Mouse (Mus musculus) spleen, postnatal 4 days (tissue): Measurements from ENCODE around the gene Inpp4b.
"Not testable (repeated sequence)": the region's sequence is repeated elsewhere in the genome, so short reads cannot be mapped to it uniquely, and the experiment has no call there.

ENCODE experiments used
- DNase-seq, 2 experiments: peaks; one replicate each; pipeline ENCODE4 v3.0.0; 2022; ENCODE audit warnings: low spot score in 2 of 2

Inpp4b gene

GRCm38 (mm10) chr8:81985128-81985665 lies 642.8 kb downstream of the Inpp4b start:
- no peak for DNase-seq

GRCm38 (mm10) chr8:81992966-81993365 lies 650.6 kb downstream of the Inpp4b start:
- DNase-seq, result no peak

- no peak for DNase-seq
Observed at GRCm38 (mm10) chr8:81996239-81996638, 653.9 kb downstream of the Inpp4b start.

- DNase-seq, result no peak
Observed at GRCm38 (mm10) chr8:81996823-81997222, 654.5 kb downstream of the Inpp4b start.

- no peak for DNase-seq
Observed at GRCm38 (mm10) chr8:82004158-82004557, 661.8 kb downstream of the Inpp4b start.

GRCm38 (mm10) chr8:82005466-82005865 lies 663.1 kb downstream of the Inpp4b start:
- DNase-seq, result no peak

- no peak for DNase-seq
Observed at GRCm38 (mm10) chr8:82017792-82018191, 675.4 kb downstream of the Inpp4b start.

- no peak for DNase-seq
Observed at GRCm38 (mm10) chr8:82027401-82027800, 685.0 kb downstream of the Inpp4b start.

- no peak for DNase-seq
Observed at GRCm38 (mm10) chr8:82028896-82029295, 686.5 kb downstream of the Inpp4b start.

- DNase-seq, result not testable (repeated sequence)
Observed at GRCm38 (mm10) chr8:82032035-82032434, 689.7 kb downstream of the Inpp4b start.

GRCm38 (mm10) chr8:82054030-82054429 lies 711.7 kb downstream of the Inpp4b start:
- DNase-seq, result no peak

- DNase-seq, result no peak
Observed at GRCm38 (mm10) chr8:82067619-82068018, 725.3 kb downstream of the Inpp4b start.

GRCm38 (mm10) chr8:82079267-82079666 lies 736.9 kb downstream of the Inpp4b start:
- DNase-seq, result no peak

GRCm38 (mm10) chr8:82086631-82087030 lies 744.3 kb downstream of the Inpp4b start:
- DNase-seq, result not testable (repeated sequence)

- DNase-seq, result no peak
Observed at GRCm38 (mm10) chr8:82090901-82091300, 748.5 kb downstream of the Inpp4b start.

- DNase-seq, result no peak
Observed at GRCm38 (mm10) chr8:82093274-82093673, 750.9 kb downstream of the Inpp4b start.

- DNase-seq, result no peak
Observed at GRCm38 (mm10) chr8:82104560-82104959, 762.2 kb downstream of the Inpp4b start.

- DNase-seq, result no peak
Observed at GRCm38 (mm10) chr8:82106131-82106530, 763.8 kb downstream of the Inpp4b start.

- DNase-seq, result no peak
Observed at GRCm38 (mm10) chr8:82150272-82150671, 807.9 kb downstream of the Inpp4b start.

- DNase-seq, result no peak
Observed at GRCm38 (mm10) chr8:82157928-82158327, 815.6 kb downstream of the Inpp4b start.
